Mouse (Mus musculus) forebrain, embryonic 16.5 days (tissue): ENCODE data around the gene Ide. TPM values are rescaled to one million over a fixed set of nuclear protein-coding genes. Genes with fewer than 3 reads are reported as not detected.
"Not testable (repeated sequence)": the region's sequence is repeated elsewhere in the genome, so short reads cannot be mapped to it uniquely, and the experiment has no call there.

Experiments used
- ATAC-seq: fragments of 200-750 bp; cut with Nextera tagmentation; 2 replicates; pipeline ENCODE4 v1.8.0; 2017; ENCODE audit warnings: mild to moderate bottlenecking, moderate library complexity
- H3K27ac ChIP-seq: fragments of 300-500 bp; sonication (generic); 2 replicates; pipeline ENCODE4 v1.5.1; 2014; ENCODE audit warnings: low read length, control low read depth
- H3K27me3 ChIP-seq: fragments of 300-500 bp; sonication (generic); replicated peaks from 2 replicates; pipeline ENCODE4 v1.6.1; 2014; ENCODE audit warnings: low read length; ENCODE audit not compliant: control insufficient read depth, insufficient read depth
- H3K36me3 ChIP-seq: fragments of 300-500 bp; sonication (generic); 2 replicates; pipeline ENCODE4 v1.6.1; 2014; ENCODE audit not compliant: control insufficient read depth, insufficient read depth
- H3K4me1 ChIP-seq: fragments of 300-500 bp; sonication (generic); replicated peaks from 2 replicates; pipeline ENCODE4 v1.6.1; 2014; ENCODE audit warnings: low read length; ENCODE audit not compliant: control insufficient read depth, insufficient read depth
- H3K4me2 ChIP-seq: fragments of 300-500 bp; sonication (generic); 2 replicates; pipeline ENCODE4 v1.6.1; 2014; ENCODE audit warnings: mild to moderate bottlenecking, low read length, control low read depth
- H3K4me3 ChIP-seq: fragments of 300-500 bp; sonication (generic); replicated peaks from 2 replicates; pipeline ENCODE4 v1.5.1; 2014; ENCODE audit warnings: mild to moderate bottlenecking, low read length, control low read depth
- H3K9ac ChIP-seq: fragments of 300-500 bp; sonication (generic); replicated peaks from 2 replicates; pipeline ENCODE4 v1.6.1; 2014; ENCODE audit warnings: low read depth, low read length, control low read depth
- H3K9me3 ChIP-seq: fragments of 300-500 bp; sonication (generic); 2 replicates; pipeline ENCODE4 v1.6.1; 2016; ENCODE audit warnings: low read length; ENCODE audit not compliant: control insufficient read depth
- WGBS: fragments of 180-500 bp; shearing (Covaris S2); extraction: QIAGEN DNeasy Blood & Tissue Kit; methylation state at CpG from one replicate; pipeline ENCODE4 v1.1.7; 2014; 5-methylcytosine and 5-hydroxymethylcytosine counted together
- polyA plus RNA-seq: library from polyadenylated mRNA; unstranded; fragments of >200 nt; fragmentation: Nextera tagmentation; extraction: Ambion mirVana; gene quantifications from 2 replicates; pipeline ENCODE4 v1.2.1, GENCODE M21; 2015

Gene Ide
- polyA plus RNA-seq, 1 experiment from 2014 or later = 31.9 TPM

DNA sequence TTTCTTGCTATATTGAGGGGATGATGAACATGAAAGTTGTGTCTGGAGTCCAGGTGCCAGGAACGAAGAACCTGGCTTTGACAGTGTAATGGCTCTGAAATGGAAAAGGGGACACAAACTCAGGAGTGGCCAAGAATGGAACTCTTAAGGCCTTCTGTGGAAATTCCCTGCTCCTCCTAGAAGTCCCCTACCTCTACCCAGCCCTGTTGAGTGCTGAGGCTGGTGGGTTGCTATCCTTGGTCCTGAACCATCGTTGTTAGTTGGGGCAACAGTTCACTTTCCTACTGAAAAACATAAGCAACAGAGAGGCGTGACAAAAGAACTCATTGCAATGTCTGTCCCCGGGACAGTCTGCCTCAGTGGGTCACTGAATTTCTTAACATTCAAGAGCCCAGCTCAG, 98.6 kb downstream of the Ide start:
- Histone ChIP-seq H3K36me3 (no peaks in the 10 kb centered on the region), H3K4me1 (peaks cover 8% of the 10 kb centered on the region), H3K27ac (no peak overlapping the region), H3K4me3 (no peak overlapping the region), H3K4me2 (no peak overlapping the region), H3K9ac (no peak overlapping the region), H3K27me3 (peaks cover 10% of the 10 kb centered on the region), H3K9me3 (no peaks in the 10 kb centered on the region)
- ATAC-seq = no peak
- WGBS = 31% methylated on average over 4 of the region's 4 CpGs

DNA sequence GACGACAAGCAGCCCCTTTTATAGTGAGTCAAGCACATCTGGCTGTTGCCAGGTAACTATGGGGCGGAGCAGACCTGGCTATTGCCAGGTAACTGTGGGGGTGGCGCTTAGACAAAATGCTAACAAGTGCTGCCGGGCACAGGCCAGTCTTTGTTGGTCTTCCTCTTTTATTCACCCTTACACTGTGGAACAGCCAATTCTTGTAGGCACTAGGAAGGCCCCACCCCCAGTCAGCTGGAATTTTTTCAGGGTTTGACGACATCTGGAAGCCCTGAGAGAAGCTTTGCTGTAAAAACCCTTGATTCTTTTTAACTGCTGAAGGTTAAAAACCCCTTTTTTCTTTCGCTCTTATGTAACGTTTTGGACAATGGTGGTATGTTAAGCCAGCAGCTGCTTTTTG, 99.0 kb downstream of the Ide start:
- no peak overlapping the region for H3K9ac ChIP-seq
- H3K27ac ChIP-seq = no peak overlapping the region
- no peaks in the 10 kb centered on the region for H3K9me3 ChIP-seq
- 13% methylated on average over 7 of the region's 7 CpGs for WGBS
- H3K4me3 ChIP-seq = no peak overlapping the region
- H3K27me3 ChIP-seq = peaks cover 10% of the 10 kb centered on the region
- peak; percentile 47; the same call in 1 of the 2 replicates for ATAC-seq
- H3K36me3 ChIP-seq = no peaks in the 10 kb centered on the region
- peaks cover 12% of the 10 kb centered on the region for H3K4me1 ChIP-seq
- no peak overlapping the region for H3K4me2 ChIP-seq

DNA sequence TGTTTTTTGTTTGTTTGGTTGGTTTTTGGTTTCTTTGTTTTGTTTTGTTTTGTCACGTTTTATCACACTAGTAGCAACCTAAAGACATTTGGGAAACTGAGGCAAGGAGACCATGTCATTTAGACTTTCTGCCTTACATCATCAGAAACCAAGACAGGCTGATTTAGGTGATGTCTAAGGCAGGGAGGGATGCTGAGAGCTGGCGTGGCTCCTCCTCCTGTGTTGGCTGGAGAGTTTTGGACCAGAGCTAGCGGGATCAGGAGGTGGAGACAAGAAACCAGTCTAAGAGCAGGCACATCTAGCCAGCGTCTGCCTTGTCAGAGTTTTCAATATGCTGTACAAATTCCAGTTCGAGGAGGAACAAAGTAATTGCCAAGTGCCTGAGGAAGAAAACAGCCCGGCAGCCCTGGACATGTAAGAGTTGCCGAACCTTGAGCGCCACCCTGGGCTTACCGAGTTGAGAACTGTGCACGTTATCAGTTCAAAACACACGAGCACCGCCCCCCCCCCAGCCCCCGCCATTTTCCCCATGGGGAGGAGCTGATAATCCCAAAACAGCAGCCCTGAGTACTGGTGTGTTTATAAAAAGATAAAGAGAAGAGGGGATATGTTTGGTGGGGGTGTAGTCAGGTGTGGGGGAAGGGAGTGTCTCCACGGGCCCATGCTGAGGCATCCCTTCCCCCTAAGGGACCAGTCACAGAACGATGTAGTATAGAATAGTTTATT, 99.8 kb downstream of the Ide start:
- peak overlapping the region; percentile 24; the same call in 1 of the 2 replicates for H3K4me2 ChIP-seq
- ATAC-seq = no peak
- H3K4me1 ChIP-seq = peaks cover 14% of the 10 kb centered on the region
- no peaks in the 10 kb centered on the region for H3K36me3 ChIP-seq
- no peak overlapping the region for H3K4me3 ChIP-seq
- H3K27ac ChIP-seq = no peak overlapping the region
- H3K9me3 ChIP-seq = no peaks in the 10 kb centered on the region
- H3K9ac ChIP-seq = no peak overlapping the region
- 8% methylated on average over 15 of the region's 15 CpGs for WGBS
- H3K27me3 ChIP-seq = peaks cover 10% of the 10 kb centered on the region

DNA sequence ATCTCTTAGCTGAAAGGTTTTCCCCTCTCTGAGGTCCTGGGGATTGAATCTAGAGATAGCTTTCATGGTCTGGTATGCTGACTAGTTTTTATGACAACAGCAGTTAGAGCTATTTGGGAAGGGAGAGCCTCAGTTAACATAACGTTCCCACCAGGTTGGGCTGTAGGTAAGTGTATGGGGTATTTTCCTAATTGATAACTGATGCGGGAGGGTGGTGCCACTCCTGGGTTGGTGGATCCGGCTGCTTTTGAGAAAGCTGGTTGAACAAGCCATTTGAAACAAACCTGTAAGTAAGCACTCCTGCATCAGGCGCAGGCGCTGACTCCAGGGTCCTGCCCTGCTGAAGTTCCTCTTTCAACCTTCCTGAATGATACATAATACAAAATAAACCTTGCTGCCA, 100.3 kb downstream of the Ide start:
- Histone ChIP-seq H3K36me3 (no peaks in the 10 kb centered on the region), H3K9me3 (no peaks in the 10 kb centered on the region), H3K4me2 (no peak overlapping the region), H3K27me3 (peaks cover 10% of the 10 kb centered on the region), H3K4me3 (no peak overlapping the region), H3K9ac (no peak overlapping the region), H3K27ac (no peak overlapping the region), H3K4me1 (peaks cover 14% of the 10 kb centered on the region)
- no peak for ATAC-seq
- WGBS = 63% methylated on average over 5 of the region's 5 CpGs

DNA sequence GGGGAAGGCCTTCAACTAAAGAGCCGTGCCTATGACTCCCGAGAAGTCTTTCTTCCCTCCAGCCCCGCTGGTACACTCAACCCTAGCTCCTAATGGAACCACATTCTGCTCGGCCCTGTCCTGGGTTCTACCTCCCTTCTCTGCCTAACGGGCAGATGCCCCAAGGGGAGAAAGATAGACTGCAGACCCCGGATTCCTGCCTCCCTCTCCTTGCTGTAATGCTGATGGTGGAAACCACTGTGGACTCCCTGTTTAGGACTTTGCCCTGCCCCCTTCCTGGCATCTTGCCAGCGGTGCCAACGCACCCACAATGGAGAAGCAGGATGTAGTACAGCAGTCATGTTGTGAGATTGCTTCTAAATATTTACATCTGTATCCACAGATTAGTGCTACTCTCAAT, 101.8 kb downstream of the Ide start:
- no peak overlapping the region for H3K9ac ChIP-seq
- no peak overlapping the region for H3K4me3 ChIP-seq
- 41% methylated on average over 8 of the region's 8 CpGs for WGBS
- peaks cover 14% of the 10 kb centered on the region for H3K4me1 ChIP-seq
- no peak overlapping the region for H3K27ac ChIP-seq
- H3K9me3 ChIP-seq = no peaks in the 10 kb centered on the region
- ATAC-seq = no peak
- no peaks in the 10 kb centered on the region for H3K36me3 ChIP-seq
- H3K4me2 ChIP-seq = no peak overlapping the region
- H3K27me3 ChIP-seq = peaks cover 10% of the 10 kb centered on the region

DNA sequence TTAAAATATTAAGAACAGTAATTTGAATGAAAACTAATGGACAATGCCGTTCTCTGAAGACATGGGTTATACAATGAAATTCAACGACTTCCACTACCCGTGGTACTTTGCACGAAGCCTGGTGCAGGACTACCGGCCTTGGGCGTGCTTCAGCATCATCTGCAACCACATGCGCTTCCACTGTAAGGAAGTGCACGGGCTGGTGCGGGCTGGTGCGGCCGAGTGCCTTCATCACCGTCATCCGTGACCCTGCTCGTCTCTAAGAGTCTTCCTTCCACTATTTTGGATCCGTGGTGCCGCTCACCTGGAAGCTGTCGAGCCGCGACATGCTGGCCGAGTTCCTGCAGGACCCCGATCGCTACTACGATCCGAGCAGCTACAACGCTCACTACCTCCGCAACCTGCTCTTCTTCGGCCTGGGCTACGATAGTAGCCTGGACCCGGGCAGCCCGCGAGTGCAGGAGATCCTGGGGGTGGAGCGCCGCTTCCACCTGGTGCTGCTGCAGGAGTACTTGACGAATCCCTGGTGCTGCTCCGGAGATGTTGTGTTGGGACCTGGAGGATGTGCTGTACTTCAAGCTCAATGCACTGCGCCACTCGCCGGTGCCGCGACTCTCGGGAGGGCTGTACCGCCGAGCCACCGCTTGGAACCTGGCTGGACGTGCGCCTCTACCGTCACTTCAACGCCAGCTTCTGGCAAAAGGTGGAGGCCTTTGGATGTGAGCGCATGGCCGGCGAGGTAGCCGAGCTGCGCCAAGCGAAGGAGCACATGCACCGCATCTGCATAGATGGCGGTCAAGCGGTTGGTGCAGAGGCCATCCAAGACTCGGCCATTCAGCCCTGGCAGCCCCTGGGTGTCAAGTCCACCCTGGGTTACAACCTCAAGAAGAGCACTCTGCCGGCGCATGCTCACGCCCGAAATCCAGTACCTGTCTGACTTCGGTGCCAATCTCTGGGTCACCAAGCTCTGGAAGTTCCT, 103.8 kb downstream of the Ide start:
- Histone ChIP-seq H3K4me3 (peak overlapping the region; percentile 53), H3K36me3 (no peaks in the 10 kb centered on the region), H3K4me1 (peaks cover 14% of the 10 kb centered on the region), H3K9me3 (no peaks in the 10 kb centered on the region), H3K27ac (no peak overlapping the region), H3K4me2 (peak overlapping the region; percentile 90), H3K27me3 (peaks cover 10% of the 10 kb centered on the region), H3K9ac (peak overlapping the region; percentile 59)
- ATAC-seq = peak; percentile 71
- WGBS = 3% methylated on average over 63 of the region's 63 CpGs

DNA sequence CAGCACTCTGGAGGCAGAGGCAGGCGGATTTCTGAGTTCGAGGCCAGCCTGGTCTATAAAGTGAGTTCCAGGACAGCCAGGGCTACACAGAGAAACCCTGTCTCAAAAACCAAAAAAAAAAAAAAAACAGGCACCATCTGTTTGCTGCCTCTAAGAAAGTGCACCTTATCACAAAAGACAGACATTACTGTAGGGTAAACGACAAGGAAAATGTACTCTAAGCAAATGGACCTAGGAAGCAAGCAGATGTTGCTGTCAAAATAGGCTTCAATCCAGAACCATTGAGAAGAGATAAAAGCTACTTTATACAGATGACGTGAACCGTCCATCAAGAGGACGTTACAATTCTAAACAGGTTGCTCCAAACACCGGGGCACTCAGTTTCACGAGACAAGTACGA, 105.1 kb downstream of the Ide start:
- H3K4me1 ChIP-seq, H3K36me3 ChIP-seq, H3K9ac ChIP-seq, H3K27ac ChIP-seq, H3K4me2 ChIP-seq, H3K9me3 ChIP-seq, ATAC-seq, H3K4me3 ChIP-seq: not testable (repeated sequence)
- peaks cover 10% of the 10 kb centered on the region for H3K27me3 ChIP-seq
- WGBS = 69% methylated on average over 9 of the region's 9 CpGs

DNA sequence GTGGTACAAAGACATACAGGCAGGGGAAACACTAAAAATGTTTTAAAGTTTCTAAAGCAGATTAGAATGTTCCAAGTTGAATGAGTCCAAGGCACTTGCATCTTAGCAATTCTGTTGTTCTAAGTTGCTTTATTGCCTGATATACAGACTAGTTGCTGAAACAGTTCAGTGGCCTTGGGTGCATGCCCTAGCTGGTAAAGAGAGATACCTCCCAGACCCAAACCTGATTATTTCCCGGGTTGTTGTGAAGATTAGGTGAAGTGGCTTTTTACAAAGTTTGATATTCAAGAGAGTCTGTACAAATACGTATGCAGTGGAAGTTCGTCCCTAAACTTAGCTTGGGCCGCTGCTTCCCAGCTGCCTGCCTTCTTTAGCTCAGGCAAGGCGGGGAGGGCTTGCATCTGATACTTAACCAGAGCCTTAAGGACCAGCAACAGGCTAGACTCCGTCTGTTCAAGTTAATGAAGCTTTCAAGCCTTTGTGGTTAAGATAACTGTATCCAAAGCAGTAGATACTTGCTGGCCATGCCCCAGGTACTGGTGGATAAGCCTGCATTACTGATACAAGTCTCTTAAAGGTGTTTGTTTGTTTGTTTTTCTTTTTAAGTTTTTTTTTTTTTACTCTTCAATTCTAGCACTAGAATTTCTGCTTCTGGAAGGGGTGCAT, 112.3 kb downstream of the Ide start:
- H3K4me1 ChIP-seq = no peaks in the 10 kb centered on the region
- no peaks in the 10 kb centered on the region for H3K27me3 ChIP-seq
- H3K27ac ChIP-seq = no peak overlapping the region
- 84% methylated on average over 6 of the region's 6 CpGs for WGBS
- H3K9me3 ChIP-seq = no peaks in the 10 kb centered on the region
- ATAC-seq = no peak
- no peak overlapping the region for H3K9ac ChIP-seq
- H3K36me3 ChIP-seq = peaks cover 4% of the 10 kb centered on the region; the same call in 1 of the 2 replicates
- H3K4me2 ChIP-seq = no peak overlapping the region
- no peak overlapping the region for H3K4me3 ChIP-seq
